In genomic region chr19:41360459-41360858, GRCm38 (mm10) we compare ENCODE assay signal across 14 mouse cellular contexts. TPM values are rescaled to one million over a fixed set of nuclear protein-coding genes. Genes with fewer than 3 reads are reported as not detected.
DNase-seq lines count a peak whose midpoint lies in the region; ATAC-seq and TF ChIP-seq lines count a peak whose summit lies in the region.
"Had no signal": no experiment of that assay in that cellular context is flagged by ENCODE, and none has a peak within 500 bp of the region (broad histone marks: within the 10 kb centered on the region; RNA-seq: fewer than 3 reads in every experiment).

No protein-coding gene starts in this region.

- no peaks in the 10 kb centered on the region for H3K27me3 ChIP-seq in MEL (ENCODE audit: control insufficient read depth in 1 of 2, insufficient read depth in 2 of 2, low read length in 2 of 2)
- no peaks in the 10 kb centered on the region for H3K27me3 ChIP-seq in heart, embryonic 10.5 days (ENCODE audit: insufficient read depth, poor library complexity, severe bottlenecking)
- H3K27me3 ChIP-seq in midbrain, embryonic 11.5 days (ENCODE audit: control insufficient read depth, insufficient read depth, low read length) = no peaks in the 10 kb centered on the region

- no peaks in the 10 kb centered on the region for H3K4me1 ChIP-seq in MEL (ENCODE audit: control insufficient read depth in 1 of 2, insufficient read depth in 2 of 2, low read length in 2 of 2)
- 0 out of 2 replicates have a peak, but pooled peaks cover 3% of the 10 kb centered on the region for H3K4me1 ChIP-seq in heart, embryonic 10.5 days
- H3K4me1 ChIP-seq in midbrain, embryonic 11.5 days (ENCODE audit: control insufficient read depth, insufficient read depth, low read length) = no peaks in the 10 kb centered on the region

- no peaks in the 10 kb centered on the region for H3K9me3 ChIP-seq in MEL (replicated peaks; ENCODE audit: insufficient read depth, low read length)
- H3K9me3 ChIP-seq in heart, embryonic 10.5 days = no peaks in the 10 kb centered on the region
- H3K9me3 ChIP-seq in midbrain, embryonic 11.5 days (ENCODE audit: control insufficient read depth, low read length) = no peaks in the 10 kb centered on the region

- TF ChIP-seq RAD21 in MEL (IDR thresholded peaks at IDR 0.05; ENCODE audit: low read depth, low read length) = no peak

- H3K4me3 ChIP-seq in MEL (ENCODE audit: control insufficient read depth in 1 of 2, insufficient read depth in 1 of 2, low read depth in 2 of 2, low read length in 2 of 2) = no peak overlapping the region
- H3K4me3 ChIP-seq in heart, embryonic 10.5 days = no peak overlapping the region
- no peak overlapping the region for H3K4me3 ChIP-seq in midbrain, embryonic 11.5 days (ENCODE audit: low read depth, low read length)
- H3K4me3 ChIP-seq: myocyte had no signal

- peak; percentile 47 for DNase-seq in A20 (ENCODE audit: low read depth, low spot score)
- DNase-seq in MEL (ENCODE audit: low read depth, low spot score) = peak; percentile 51
- DNase-seq in left cerebral cortex, adult 9 months (ENCODE audit: low spot score in 2 of 2) = no peak
- DNase-seq in heart, embryonic 10.5 days (ENCODE audit: low spot score) = no peak
- no peak for DNase-seq in midbrain, embryonic 11.5 days (ENCODE audit: low spot score, missing footprints)
- DNase-seq: adrenal gland, adult 2 months; gastrocnemius, postnatal 25 days; left cerebral cortex, postnatal 4 days had no signal

- H3K4me2 ChIP-seq in midbrain, embryonic 11.5 days = no peak overlapping the region

- H3K79me2 ChIP-seq in MEL (ENCODE audit: control insufficient read depth, insufficient read depth, low read length, poor library complexity) = no peaks in the 10 kb centered on the region

- WGBS in heart, embryonic 10.5 days = 6% methylated on average over 2 of the region's 2 CpGs
- 8% methylated on average over 2 of the region's 2 CpGs for WGBS in midbrain, embryonic 11.5 days

- no peak for TF ChIP-seq EP300 in MEL (IDR thresholded peaks at IDR 0.05; ENCODE audit: low read depth in 1 of 2, low read length in 2 of 2)

- TF ChIP-seq POLR2A in MEL (IDR thresholded peaks at IDR 0.05; ENCODE audit: control insufficient read depth in 1 of 2, insufficient read depth in 1 of 2, low read depth in 1 of 2, low read length in 2 of 2, poor library complexity in 1 of 2) = no peak

- H3K27ac ChIP-seq in MEL (ENCODE audit: control insufficient read depth, low read depth, low read length) = no peak overlapping the region
- H3K27ac ChIP-seq in heart, embryonic 10.5 days = no peak overlapping the region
- H3K27ac ChIP-seq in midbrain, embryonic 11.5 days (ENCODE audit: low read depth, low read length) = no peak overlapping the region
- H3K27ac ChIP-seq: hindbrain, postnatal 0 days; macrophage had no signal

- H3K36me3 ChIP-seq in MEL (ENCODE audit: control insufficient read depth in 1 of 2, insufficient read depth in 2 of 2, low read length in 2 of 2) = no peaks in the 10 kb centered on the region
- no peaks in the 10 kb centered on the region for H3K36me3 ChIP-seq in heart, embryonic 10.5 days
- no peaks in the 10 kb centered on the region for H3K36me3 ChIP-seq in midbrain, embryonic 11.5 days (ENCODE audit: control insufficient read depth, insufficient read depth, low read length)

- no peak overlapping the region for H3K9ac ChIP-seq in MEL (ENCODE audit: control insufficient read depth, low read depth, low read length, poor library complexity, severe bottlenecking)
- no peak overlapping the region for H3K9ac ChIP-seq in midbrain, embryonic 11.5 days (ENCODE audit: low read length)

- TF ChIP-seq CTCF in MEL (IDR thresholded peaks at IDR 0.05 in 2 of 3, conservative IDR thresholded peaks at IDR 0.05 in 1 of 3; ENCODE audit: control insufficient read depth in 1 of 3, insufficient read depth in 1 of 3, low read depth in 2 of 3, low read length in 3 of 3, poor library complexity in 1 of 3, severe bottlenecking in 1 of 3) = no peak

- peak; percentile 59 to 68; a peak in 3 of 4 replicates for ATAC-seq in hematopoietic stem cell, adult 5-6 weeks (replicated peaks in 1 of 2; ENCODE audit: insufficient read depth in 1 of 2, low FRiP score in 2 of 2, low TSS enrichment in 1 of 2, low read depth in 1 of 2, poor library complexity in 2 of 2, severe bottlenecking in 2 of 2)
- peak; percentile 67 for ATAC-seq in monocyte, adult 5-6 weeks (replicated peaks; ENCODE audit: insufficient number of reproducible peaks, low FRiP score, low TSS enrichment, poor library complexity, severe bottlenecking)
- ATAC-seq in midbrain, embryonic 11.5 days (ENCODE audit: low FRiP score) = no peak
- ATAC-seq: forebrain, embryonic 16.5 days; hindbrain, postnatal 0 days had no signal

TF ChIP-seq in MEL, 35 proteins besides CTCF, POLR2A, EP300 and RAD21:
- no peak for TF ChIP-seq TCF12 (IDR thresholded peaks at IDR 0.05; ENCODE audit: low read depth, low read length)
- TF ChIP-seq ZNF384 (IDR thresholded peaks at IDR 0.05; ENCODE audit: low read depth, low read length) = no peak
- TF ChIP-seq HCFC1 (IDR thresholded peaks at IDR 0.05; ENCODE audit: low read depth, low read length) = no peak

RNA-seq across cellular contexts. Expression of gene Pik3ap1, which starts 24.4 kb away (rescaled TPM):
- 0.12 and 0.13 TPM in 2 replicates for total RNA-seq in MEL (2012; rRNA removed)
- polyA plus RNA-seq in MEL (2012; ENCODE audit: insufficient read depth in 1 of 2, insufficient read length in 2 of 2, low read depth in 1 of 2, low replicate concordance in 2 of 2, missing spikeins in 1 of 2) = under 1 TPM in 1 of 2 experiments, not detected in 1; 0.40 TPM
- total RNA-seq in hematopoietic stem cell, adult 5-6 weeks (2017) = 28.9 and 33.5 TPM in 2 replicates
- 216 to 241 TPM (median 224 TPM) in 3 replicates for total RNA-seq in monocyte, adult 5-6 weeks (2017)
- polyA plus RNA-seq in heart, embryonic 10.5 days (2016; fragmentation: Nextera tagmentation; extraction: Ambion mirVana) = 0.83 and 1.1 TPM in 2 replicates
- 3.4 and 4.6 TPM in 2 replicates for polyA plus RNA-seq in midbrain, embryonic 11.5 days (2014; fragmentation: Nextera tagmentation; extraction: Ambion mirVana)
- polyA plus RNA-seq: myocyte had no signal

Comparison
In these comparisons a context has a peak if more than half of its experiments do, and no peak if none do; other contexts are left out.
1. DNase-seq: peak in A20 (single experiment) and MEL (single experiment); none in left cerebral cortex, adult 9 months (0 of 2), heart, embryonic 10.5 days (single experiment) and midbrain, embryonic 11.5 days (single experiment).
2. RNA of gene Pik3ap1, which starts 24.4 kb away (total RNA-seq): 216 to 241 TPM in monocyte, adult 5-6 weeks and 28.9 to 33.5 TPM in hematopoietic stem cell, adult 5-6 weeks; 0.12 to 0.13 TPM in MEL; every median in the first group is over 10 times any median in the second.